Mouse (Mus musculus) layer of hippocampus, adult 9-10 months (tissue): Measurements from ENCODE around the gene Rft1.

Source experiments
- DNase-seq: peaks from one replicate; pipeline ENCODE4 v3.0.0; 2022; ENCODE audit warnings: low spot score

The Rft1 gene

DNA sequence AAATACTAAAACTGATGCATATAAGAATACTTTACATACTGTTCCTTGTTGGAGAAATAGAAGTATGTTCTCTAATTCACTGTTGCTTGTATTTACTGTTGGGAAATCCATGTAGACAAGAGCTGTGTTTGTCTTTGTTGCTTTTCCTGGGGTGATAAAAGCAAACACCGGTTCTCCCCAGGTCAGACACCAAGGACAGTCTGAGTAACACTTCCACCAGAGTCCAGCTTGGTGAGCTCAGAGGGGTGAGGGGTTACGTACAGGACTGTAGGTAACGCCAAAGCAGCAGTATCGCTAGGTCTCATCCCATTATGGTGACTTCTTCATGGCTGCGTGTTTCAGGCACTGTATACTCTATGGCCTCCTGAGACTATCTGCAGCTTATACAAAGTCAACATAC lies 80.5 kb downstream of the Rft1 start:
- DNase-seq: no peak

DNA sequence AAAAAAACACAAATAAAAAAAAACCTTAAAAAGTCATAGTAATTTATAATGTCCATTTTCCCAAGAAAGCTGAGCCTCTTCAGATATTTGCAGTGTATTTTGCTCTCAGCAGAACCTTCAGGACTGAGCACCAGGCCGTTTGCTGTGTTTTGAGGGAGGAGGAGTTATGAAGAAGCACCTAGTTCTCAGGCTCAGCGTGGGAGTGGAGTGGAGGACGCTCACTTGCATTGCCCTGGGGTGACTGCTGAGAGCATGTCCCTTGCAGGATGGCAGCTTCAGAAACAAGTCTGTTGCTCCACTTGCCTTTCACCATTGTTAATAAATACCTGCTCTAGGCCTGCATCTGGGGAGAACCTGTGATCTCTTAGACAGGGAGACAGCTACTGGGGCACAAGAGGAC lies 81.7 kb downstream of the Rft1 start:
- no peak for DNase-seq

DNA sequence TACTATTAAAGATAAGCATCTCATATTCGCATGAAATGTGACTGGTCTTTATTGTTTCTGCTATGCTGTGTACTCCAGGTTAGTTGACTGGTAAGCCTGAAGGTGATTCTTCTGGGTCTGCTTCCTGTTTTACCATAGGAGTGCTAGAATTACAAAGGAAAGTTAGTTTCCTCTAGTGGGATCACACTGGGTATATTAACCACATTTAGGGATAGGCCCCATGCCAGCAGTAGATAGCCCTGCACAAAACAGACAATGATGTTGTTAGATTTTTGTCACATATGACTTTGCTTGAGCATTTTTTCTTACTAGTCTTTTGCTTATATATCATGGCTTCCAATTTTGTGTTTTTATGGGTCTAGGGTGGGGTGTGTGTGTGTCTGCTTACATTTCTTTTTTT lies 82.3 kb downstream of the Rft1 start:
- no peak for DNase-seq
